Mouse (Mus musculus) thymus, adult 2 months (tissue): Measurements from ENCODE around the gene Etl4.

Experiments
- CTCF ChIP-seq: fragments of 200-500 bp; IDR thresholded peaks from 2 replicates; pipeline ENCODE4 v1.5.1; 2012; ENCODE audit warnings: mild to moderate bottlenecking, control low read depth, low read length, moderate library complexity, borderline replicate concordance; ENCODE audit not compliant: control insufficient read depth, poor library complexity, insufficient read depth; ENCODE audit errors: extremely low read depth
- POLR2A ChIP-seq: fragments of 200-500 bp; IDR thresholded peaks from 2 replicates; pipeline ENCODE4 v1.6.1; 2012; ENCODE audit warnings: mild to moderate bottlenecking, low read length, control low read depth, moderate library complexity; ENCODE audit not compliant: control insufficient read depth, poor library complexity, insufficient read depth; ENCODE audit errors: extremely low read depth

- TF ChIP-seq CTCF (no peak), POLR2A (no peak)
Observed at GRCm38 (mm10) chr2:20546496-20547348, 637.1 kb downstream of the Etl4 start.
